Mouse (Mus musculus) heart, embryonic 12.5 days (tissue): ENCODE results near the gene Wdtc1. TPM values are rescaled to one million over a fixed set of nuclear protein-coding genes. Genes with fewer than 3 reads are reported as not detected.

Experiments used
- ATAC-seq: fragments of 200-750 bp; cut with Nextera tagmentation; 2 replicates; pipeline ENCODE4 v1.8.0; 2017; ENCODE audit warnings: moderate TSS enrichment, moderate library complexity; ENCODE audit not compliant: insufficient number of reproducible peaks, low FRiP score
- H3K27ac ChIP-seq: fragments of 300-500 bp; sonication (generic); 2 replicates; pipeline ENCODE4 v1.5.1; 2016; ENCODE audit warnings: mild to moderate bottlenecking, moderate library complexity; ENCODE audit not compliant: poor library complexity, severe bottlenecking
- H3K27me3 ChIP-seq: fragments of 300-500 bp; sonication (generic); replicated peaks from 2 replicates; pipeline ENCODE4 v1.6.1; 2016; ENCODE audit warnings: mild to moderate bottlenecking, moderate library complexity
- H3K36me3 ChIP-seq: fragments of 300-500 bp; sonication (generic); 2 replicates; pipeline ENCODE4 v1.6.1; 2016; ENCODE audit warnings: mild to moderate bottlenecking, moderate library complexity
- H3K4me1 ChIP-seq: fragments of 300-500 bp; sonication (generic); replicated peaks from 2 replicates; pipeline ENCODE4 v1.6.1; 2016; ENCODE audit warnings: mild to moderate bottlenecking
- H3K4me2 ChIP-seq: fragments of 300-500 bp; sonication (generic); 2 replicates; pipeline ENCODE4 v1.6.1; 2016; ENCODE audit warnings: mild to moderate bottlenecking, moderate library complexity
- H3K4me3 ChIP-seq: fragments of 300-500 bp; sonication (generic); 2 replicates; pipeline ENCODE4 v1.5.1; 2016; ENCODE audit warnings: mild to moderate bottlenecking
- H3K9ac ChIP-seq: fragments of 300-500 bp; sonication (generic); 2 replicates; pipeline ENCODE4 v1.6.1; 2016; ENCODE audit warnings: mild to moderate bottlenecking, moderate library complexity
- H3K9me3 ChIP-seq: fragments of 300-500 bp; sonication (generic); replicated peaks from 2 replicates; pipeline ENCODE4 v1.6.1; 2016; ENCODE audit warnings: mild to moderate bottlenecking, moderate library complexity
- WGBS: fragments of 180-500 bp; shearing (Covaris S2); methylation state at CpG from one replicate; pipeline ENCODE4 v1.1.7; 2016; 5-methylcytosine and 5-hydroxymethylcytosine counted together
- polyA plus RNA-seq: library from polyadenylated mRNA; unstranded; fragments of >200 nt; fragmentation: Nextera tagmentation; extraction: Ambion mirVana; gene quantifications from 2 replicates; pipeline ENCODE4 v1.2.1, GENCODE M21; 2016

Gene Wdtc1
- polyA plus RNA-seq, 1 experiment from 2014 or later, result 16.1 TPM

DNA sequence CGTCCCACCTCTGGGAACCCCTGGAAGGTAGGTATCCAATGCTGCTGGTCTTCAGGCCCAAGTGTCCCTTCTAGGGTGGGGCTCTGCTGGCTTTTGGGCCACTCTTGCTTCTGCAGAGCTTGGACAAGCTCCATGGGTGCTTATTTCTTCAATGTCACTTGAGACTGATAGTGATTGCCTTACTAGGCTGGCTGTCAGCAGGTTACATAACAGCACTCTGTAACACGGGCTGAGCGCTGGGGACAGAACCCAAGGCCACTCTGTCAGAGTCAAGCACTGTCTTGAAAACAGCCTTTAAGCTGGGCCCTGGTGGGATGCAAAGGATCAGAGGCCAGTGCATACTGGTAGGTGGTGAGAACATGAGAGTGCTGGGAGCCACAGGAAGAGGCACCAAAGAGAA, 88.0 kb downstream of the Wdtc1 start:
- no peak overlapping the region for H3K4me3 ChIP-seq
- peaks cover 8% of the 10 kb centered on the region; the same call in 1 of the 2 replicates for H3K9me3 ChIP-seq
- 89% methylated on average over 3 of the region's 3 CpGs for WGBS
- ATAC-seq, result no peak
- no peaks in the 10 kb centered on the region; the same call in 1 of the 2 replicates for H3K27me3 ChIP-seq
- H3K4me1 ChIP-seq, result no peaks in the 10 kb centered on the region
- peaks cover 60% of the 10 kb centered on the region for H3K36me3 ChIP-seq
- no peak overlapping the region for H3K4me2 ChIP-seq
- no peak overlapping the region for H3K27ac ChIP-seq
- no peak overlapping the region for H3K9ac ChIP-seq

DNA sequence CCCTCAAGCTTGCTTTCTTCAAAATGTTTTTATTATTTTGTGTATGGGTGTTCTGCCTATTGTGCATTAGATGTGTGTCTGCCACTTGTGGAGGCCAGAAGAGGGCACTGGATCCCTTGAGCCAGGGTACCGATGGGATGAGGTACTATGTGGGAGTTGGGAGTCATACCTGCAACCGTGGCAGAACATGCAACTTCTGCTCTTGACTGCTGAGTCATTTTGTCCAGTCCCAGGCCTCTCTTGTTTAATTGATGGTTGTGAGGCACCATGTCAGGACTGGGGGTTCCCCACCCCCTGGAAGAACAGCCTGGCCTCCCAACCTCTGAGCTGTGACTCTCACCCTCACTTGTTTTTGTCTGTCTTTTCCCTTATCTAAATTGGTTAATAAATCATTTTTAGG, 88.7 kb downstream of the Wdtc1 start:
- WGBS, result 91% methylated on average over 2 of the region's 2 CpGs

DNA sequence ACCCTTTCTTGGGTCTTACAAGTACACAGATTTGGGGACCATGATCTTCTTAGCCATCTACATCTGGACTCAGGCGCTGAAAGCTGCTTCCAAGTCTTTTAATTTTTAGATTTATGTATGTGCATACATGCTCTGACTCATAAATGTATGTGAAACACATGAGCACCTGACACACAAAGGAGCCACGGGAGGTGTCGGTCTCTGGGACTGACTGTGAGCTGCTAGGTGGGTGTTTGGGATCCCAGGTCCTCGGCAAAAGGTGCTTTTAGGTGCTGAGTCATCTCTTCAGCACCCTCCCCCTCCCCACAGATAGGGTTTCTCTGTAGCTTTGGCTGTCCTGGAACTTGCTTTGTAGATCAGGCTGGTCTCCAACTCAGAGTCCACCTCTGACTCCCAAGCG, 89.5 kb downstream of the Wdtc1 start:
- peaks cover 50% of the 10 kb centered on the region for H3K36me3 ChIP-seq
- peaks cover 7% of the 10 kb centered on the region for H3K27me3 ChIP-seq
- H3K4me2 ChIP-seq, result no peak overlapping the region
- H3K9me3 ChIP-seq, result peaks cover 8% of the 10 kb centered on the region; the same call in 1 of the 2 replicates
- H3K9ac ChIP-seq, result no peak overlapping the region
- no peak overlapping the region for H3K4me3 ChIP-seq
- WGBS, result 88% methylated on average over 5 of the region's 5 CpGs
- no peaks in the 10 kb centered on the region for H3K4me1 ChIP-seq
- no peak for ATAC-seq
- H3K27ac ChIP-seq, result no peak overlapping the region

More for the DNA sequence above, 88.7 kb downstream of the Wdtc1 start:
- H3K36me3 ChIP-seq, result peaks cover 58% of the 10 kb centered on the region
- no peak overlapping the region for H3K4me2 ChIP-seq
- no peak overlapping the region for H3K27ac ChIP-seq
- H3K9ac ChIP-seq, result no peak overlapping the region
- peaks cover 8% of the 10 kb centered on the region; the same call in 1 of the 2 replicates for H3K9me3 ChIP-seq
- no peaks in the 10 kb centered on the region for H3K4me1 ChIP-seq
- no peak for ATAC-seq
- H3K27me3 ChIP-seq, result no peaks in the 10 kb centered on the region; the same call in 1 of the 2 replicates
- no peak overlapping the region for H3K4me3 ChIP-seq

DNA sequence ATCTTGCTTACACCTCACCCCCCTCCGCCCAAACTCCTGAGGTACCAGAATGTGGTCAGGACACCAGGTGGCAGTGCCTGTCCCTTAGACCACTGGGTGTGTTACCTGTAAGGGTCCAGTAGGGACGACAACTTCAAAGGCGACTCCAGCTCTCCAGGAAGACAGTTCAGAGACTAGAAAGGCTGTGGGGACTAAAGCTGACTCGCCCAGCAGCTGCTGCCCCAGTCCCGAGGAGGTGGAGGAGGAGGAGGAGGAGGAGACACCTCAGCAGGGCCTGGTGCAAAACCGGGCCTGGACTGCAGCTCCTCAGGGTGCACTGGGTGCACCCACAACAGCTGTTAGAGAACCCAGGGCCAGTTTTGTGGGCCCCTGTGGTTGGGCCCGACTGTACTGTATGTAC, 90.4 kb downstream of the Wdtc1 start, which contains the start of gene Sytl1:
Gene Sytl1, minus strand, starts transcription at position 232 of the 400 bp plus-strand sequence.
- Histone ChIP-seq H3K27ac (no peak within 1 kb of the TSS), H3K36me3 (peaks cover 41% of the 10 kb centered on the region), H3K4me2 (no peak within 1 kb of the TSS), H3K9me3 (peaks cover 8% of the 10 kb centered on the region; the same call in 1 of the 2 replicates), H3K9ac (no peak within 1 kb of the TSS), H3K27me3 (peaks cover 13% of the 10 kb centered on the region), H3K4me1 (no peaks in the 10 kb centered on the region), H3K4me3 (no peak within 1 kb of the TSS)
- no peak for ATAC-seq
- WGBS, result 43% methylated on average over 7 of the region's 7 CpGs

DNA sequence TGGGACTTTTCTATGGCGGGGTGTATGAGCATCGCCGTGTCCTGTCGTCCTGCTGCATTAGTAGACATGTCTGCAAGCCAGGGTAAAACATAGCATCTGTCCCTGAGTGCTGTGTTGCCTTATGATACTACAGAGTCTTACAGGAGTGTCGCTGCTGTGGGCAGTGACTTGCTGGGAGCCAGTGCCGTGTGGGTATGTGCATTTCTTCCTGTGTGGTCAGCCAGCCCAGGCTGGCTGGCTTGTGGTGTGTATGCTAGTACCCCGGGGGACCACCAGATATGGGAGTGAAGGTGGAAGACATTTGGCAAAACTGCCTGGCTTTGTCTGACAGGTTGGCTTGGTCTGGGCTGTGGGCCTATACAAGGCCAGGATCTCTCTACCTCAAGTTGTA, 90.9 kb downstream of the Wdtc1 start:
- WGBS, result 64% methylated on average over 7 of the region's 7 CpGs
- no peak for ATAC-seq
- Histone ChIP-seq H3K36me3 (peaks cover 36% of the 10 kb centered on the region), H3K9me3 (peaks cover 8% of the 10 kb centered on the region; the same call in 1 of the 2 replicates), H3K27me3 (peaks cover 18% of the 10 kb centered on the region), H3K4me3 (no peak overlapping the region), H3K9ac (no peak overlapping the region), H3K4me1 (no peaks in the 10 kb centered on the region), H3K27ac (no peak overlapping the region), H3K4me2 (no peak overlapping the region)

DNA sequence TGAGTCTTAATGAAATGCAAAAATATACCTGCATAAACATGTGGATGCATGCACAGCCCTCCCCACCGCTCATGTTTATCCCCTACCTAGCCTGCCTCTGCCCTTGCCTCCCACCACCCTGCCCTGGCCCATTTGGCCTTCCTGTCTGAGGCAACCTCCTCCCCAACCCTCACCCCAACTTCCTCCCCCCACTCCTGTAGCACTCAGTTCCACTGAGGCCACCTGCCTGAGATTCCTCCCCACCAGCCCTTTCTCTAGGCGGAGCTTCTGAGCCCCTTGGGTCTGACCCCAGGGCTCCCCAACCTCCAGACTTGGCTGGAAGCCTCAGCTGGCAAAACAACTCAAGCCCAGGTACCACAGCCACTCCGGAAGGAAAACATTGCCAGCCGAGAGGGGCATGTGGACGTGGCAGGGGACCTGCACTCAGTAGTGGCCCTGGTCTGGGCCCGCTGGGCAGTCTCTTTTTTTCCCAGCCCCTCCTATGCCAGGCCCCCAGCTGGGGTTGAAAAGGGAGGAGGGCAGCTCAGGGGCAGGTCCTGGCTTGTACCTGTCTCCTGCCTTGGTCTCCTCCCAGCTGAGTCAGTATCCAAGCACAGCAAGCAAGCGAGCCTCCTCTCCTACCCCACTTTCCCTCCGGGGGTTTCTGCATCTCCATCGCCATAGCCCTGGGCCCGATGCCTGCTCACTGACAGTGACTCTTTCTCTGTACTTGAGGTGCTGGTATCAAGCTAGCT, 91.5 kb downstream of the Wdtc1 start:
- Histone ChIP-seq H3K36me3 (peaks cover 31% of the 10 kb centered on the region), H3K4me3 (no peak overlapping the region), H3K9me3 (peaks cover 8% of the 10 kb centered on the region; the same call in 1 of the 2 replicates), H3K27me3 (peaks cover 24% of the 10 kb centered on the region), H3K4me2 (no peak overlapping the region), H3K9ac (no peak overlapping the region), H3K4me1 (0 out of 2 replicates have a peak, but pooled peaks cover 1% of the 10 kb centered on the region), H3K27ac (no peak overlapping the region)
- WGBS, result 44% methylated on average over 10 of the region's 10 CpGs
- no peak for ATAC-seq

DNA sequence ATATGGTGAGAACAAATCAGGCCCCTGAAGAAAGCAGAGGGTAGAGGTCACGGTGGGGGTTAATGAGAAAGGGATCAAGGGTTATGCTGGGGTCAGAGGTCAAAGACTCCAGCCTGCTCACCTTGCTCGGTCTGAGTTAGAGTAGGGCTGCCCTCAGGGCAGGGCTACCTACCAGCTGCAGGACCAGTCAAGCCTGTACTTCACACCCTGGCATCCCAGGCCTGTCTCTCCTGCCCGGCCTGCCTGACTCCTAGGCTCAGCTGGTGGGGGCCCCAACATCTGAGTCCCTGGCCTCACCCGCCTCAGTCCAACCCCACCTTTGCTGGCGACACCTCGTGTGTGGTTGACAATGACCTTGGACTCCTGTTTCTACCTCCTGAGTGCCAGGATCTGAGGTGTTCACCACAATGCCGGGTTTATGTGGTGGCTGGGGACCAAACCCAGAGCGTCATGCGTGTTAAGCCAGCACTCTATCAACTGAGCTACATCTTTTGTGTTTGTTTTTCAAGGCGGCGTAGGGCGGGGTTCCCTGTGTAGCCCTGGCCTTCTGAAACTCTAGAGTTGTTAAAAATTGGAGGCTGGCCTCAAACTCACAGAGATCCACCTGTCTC, 95.4 kb downstream of the Wdtc1 start:
- Histone ChIP-seq H3K9me3 (no peaks in the 10 kb centered on the region), H3K36me3 (no peaks in the 10 kb centered on the region), H3K4me1 (0 out of 2 replicates have a peak, but pooled peaks cover 3% of the 10 kb centered on the region), H3K4me2 (no peak overlapping the region), H3K4me3 (no peak overlapping the region), H3K27me3 (peaks cover 62% of the 10 kb centered on the region), H3K9ac (no peak overlapping the region), H3K27ac (no peak overlapping the region)
- 0 out of 2 replicates have a peak, but pooled peaks have one; percentile 27 for ATAC-seq
- WGBS, result 75% methylated on average over 12 of the region's 12 CpGs

DNA sequence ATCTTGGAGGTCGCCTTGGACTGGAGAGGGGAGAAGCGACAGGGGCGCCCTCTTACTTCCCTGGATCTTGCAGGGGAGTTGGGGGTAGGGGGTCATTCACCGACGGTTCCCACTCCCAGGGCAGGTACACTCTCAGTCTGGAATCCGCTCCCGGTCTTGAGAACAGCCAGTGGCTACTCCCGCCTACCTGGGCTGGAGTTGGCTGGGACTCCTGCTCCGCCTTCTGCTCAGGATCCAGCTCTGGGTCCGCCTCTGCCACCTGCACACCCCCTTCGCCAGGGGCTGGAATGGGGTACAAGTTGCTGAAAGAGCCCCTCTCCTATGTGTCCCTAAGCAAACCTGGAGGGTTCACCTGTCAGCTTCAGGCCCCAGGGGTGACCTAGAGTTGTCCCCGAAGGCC, 96.1 kb downstream of the Wdtc1 start:
- no peak overlapping the region for H3K4me2 ChIP-seq

DNA sequence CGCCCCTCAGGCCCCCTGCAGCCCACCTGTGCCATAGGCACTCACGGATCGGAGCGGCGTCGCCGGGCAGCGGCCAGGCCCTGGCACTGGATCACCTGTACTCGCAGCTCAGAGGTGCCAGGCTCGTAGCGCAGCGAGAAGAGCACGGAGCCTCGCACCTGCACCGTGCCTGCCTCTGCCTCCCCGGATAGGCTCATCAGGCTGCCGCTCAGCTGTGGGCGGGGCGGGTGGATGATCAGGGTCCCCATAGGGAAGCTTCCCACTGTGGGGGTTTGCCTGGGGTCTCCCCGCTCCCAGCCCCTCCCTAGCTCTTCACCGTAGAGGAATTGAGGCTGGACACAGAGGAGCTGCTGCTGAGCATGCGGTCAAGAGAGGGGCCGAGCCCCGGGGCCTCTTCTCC, 96.5 kb downstream of the Wdtc1 start:
- Histone ChIP-seq H3K27ac (no peak overlapping the region), H3K27me3 (peaks cover 73% of the 10 kb centered on the region), H3K9me3 (no peaks in the 10 kb centered on the region), H3K4me2 (peak overlapping the region; percentile 4), H3K4me3 (no peak overlapping the region), H3K9ac (no peak overlapping the region), H3K36me3 (no peaks in the 10 kb centered on the region), H3K4me1 (0 out of 2 replicates have a peak, but pooled peaks cover 3% of the 10 kb centered on the region)
- WGBS, result 16% methylated on average over 24 of the region's 24 CpGs
- no peak for ATAC-seq

More for the DNA sequence above, 96.1 kb downstream of the Wdtc1 start:
- H3K9me3 ChIP-seq, result no peaks in the 10 kb centered on the region
- WGBS, result 30% methylated on average over 12 of the region's 12 CpGs
- 0 out of 2 replicates have a peak, but pooled peaks cover 3% of the 10 kb centered on the region for H3K4me1 ChIP-seq
- no peaks in the 10 kb centered on the region for H3K36me3 ChIP-seq
- no peak overlapping the region for H3K4me3 ChIP-seq
- H3K27me3 ChIP-seq, result peaks cover 68% of the 10 kb centered on the region
- no peak for ATAC-seq
- no peak overlapping the region for H3K9ac ChIP-seq
- no peak overlapping the region for H3K27ac ChIP-seq

DNA sequence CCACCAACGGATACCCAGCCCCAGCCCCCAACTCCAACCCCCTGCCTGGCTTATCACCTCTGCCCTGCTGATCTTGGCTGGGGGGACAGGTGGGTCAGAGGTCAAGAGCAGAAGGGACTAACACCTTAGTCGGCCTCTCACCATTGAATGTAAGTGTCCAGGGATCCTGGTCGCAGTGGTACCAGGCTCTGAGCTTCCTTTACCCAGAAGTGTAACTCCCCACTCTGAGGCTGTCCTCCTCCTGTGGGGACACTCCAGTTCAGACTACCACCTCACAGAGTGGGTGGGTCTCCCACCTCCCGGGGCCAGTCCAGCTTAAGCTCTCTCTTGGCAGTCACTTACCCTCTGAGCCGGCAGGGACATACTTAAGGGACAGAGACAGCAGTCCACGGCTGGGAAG, 97.9 kb downstream of the Wdtc1 start:
- Histone ChIP-seq H3K9ac (no peak overlapping the region), H3K27ac (no peak overlapping the region), H3K4me1 (peaks cover 15% of the 10 kb centered on the region), H3K27me3 (peaks cover 87% of the 10 kb centered on the region), H3K4me2 (no peak overlapping the region), H3K4me3 (no peak overlapping the region), H3K9me3 (no peaks in the 10 kb centered on the region), H3K36me3 (no peaks in the 10 kb centered on the region)
- ATAC-seq, result no peak
- 39% methylated on average over 6 of the region's 6 CpGs for WGBS

DNA sequence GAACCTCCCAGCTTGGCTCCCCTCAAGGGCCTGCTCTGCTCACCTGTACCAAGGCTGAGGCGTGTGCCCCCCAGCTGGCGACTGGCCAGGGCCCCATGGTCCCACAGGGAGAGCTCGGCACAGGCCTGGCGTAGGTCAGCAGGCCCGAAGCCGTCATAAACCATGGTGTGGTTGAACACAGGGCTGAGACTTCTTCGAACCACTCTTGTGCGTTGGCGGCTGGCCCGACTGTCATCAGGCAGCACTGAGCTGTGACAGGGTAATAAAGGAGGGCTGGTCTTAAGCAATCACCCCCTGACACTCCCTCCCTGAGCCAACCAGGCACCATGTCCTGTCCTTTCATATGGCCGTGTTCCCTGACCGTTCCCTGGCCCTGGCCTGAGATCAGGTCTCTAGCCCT, 99.9 kb downstream of the Wdtc1 start:
- no peak overlapping the region for H3K9ac ChIP-seq
- no peaks in the 10 kb centered on the region for H3K9me3 ChIP-seq
- no peak overlapping the region for H3K27ac ChIP-seq
- no peak overlapping the region for H3K4me2 ChIP-seq
- peaks cover 96% of the 10 kb centered on the region for H3K27me3 ChIP-seq
- WGBS, result 82% methylated on average over 12 of the region's 12 CpGs
- H3K4me1 ChIP-seq, result peaks cover 16% of the 10 kb centered on the region
- H3K4me3 ChIP-seq, result no peak overlapping the region
- ATAC-seq, result no peak
- H3K36me3 ChIP-seq, result no peaks in the 10 kb centered on the region
